Mouse (Mus musculus) intestine, postnatal 0 days (tissue): ENCODE measurements around the gene Miip. TPM values are rescaled to one million over a fixed set of nuclear protein-coding genes. Genes with fewer than 3 reads are reported as not detected.
"Not testable (repeated sequence)": the region's sequence is repeated elsewhere in the genome, so short reads cannot be mapped to it uniquely, and the experiment has no call there.

Source experiments
- ATAC-seq: fragments of 200-750 bp; cut with Nextera tagmentation; 2 replicates; pipeline ENCODE4 v1.8.0; 2017; ENCODE audit warnings: mild to moderate bottlenecking, moderate TSS enrichment, moderate library complexity
- H3K27ac ChIP-seq: fragments of 300-500 bp; sonication (generic); 2 replicates; pipeline ENCODE4 v1.5.1; 2014; ENCODE audit warnings: mild to moderate bottlenecking, low read depth, low read length, moderate library complexity
- H3K27me3 ChIP-seq: fragments of 300-500 bp; sonication (generic); replicated peaks from 2 replicates; pipeline ENCODE4 v1.6.1; 2014; ENCODE audit warnings: low read length, mixed read lengths; ENCODE audit not compliant: control insufficient read depth, insufficient read depth
- H3K36me3 ChIP-seq: fragments of 300-500 bp; sonication (generic); 2 replicates; pipeline ENCODE4 v1.6.1; 2014; ENCODE audit warnings: mild to moderate bottlenecking, moderate library complexity; ENCODE audit not compliant: control insufficient read depth, insufficient read depth
- H3K4me1 ChIP-seq: fragments of 300-500 bp; sonication (generic); replicated peaks from 2 replicates; pipeline ENCODE4 v1.6.1; 2014; ENCODE audit warnings: antibody characterized with exemption, low read length, mixed read lengths; ENCODE audit not compliant: control insufficient read depth, insufficient read depth
- H3K4me2 ChIP-seq: fragments of 300-500 bp; sonication (generic); replicated peaks from 2 replicates; pipeline ENCODE4 v1.6.1; 2014; ENCODE audit warnings: low read depth, mild to moderate bottlenecking, moderate library complexity
- H3K4me3 ChIP-seq: fragments of 300-500 bp; sonication (generic); 2 replicates; pipeline ENCODE4 v1.5.1; 2014; ENCODE audit warnings: low read depth, low read length
- H3K9ac ChIP-seq: fragments of 300-500 bp; sonication (generic); 2 replicates; pipeline ENCODE4 v1.6.1; 2014; ENCODE audit warnings: mild to moderate bottlenecking, low read depth, low read length
- H3K9me3 ChIP-seq: fragments of 300-500 bp; sonication (generic); 2 replicates; pipeline ENCODE4 v1.6.1; 2016; ENCODE audit warnings: mixed run types; ENCODE audit not compliant: control insufficient read depth
- CTCF ChIP-seq: sonication (generic); IDR thresholded peaks from 2 replicates; pipeline ENCODE4 v1.5.1; 2016; ENCODE audit warnings: low read depth, mild to moderate bottlenecking, control low read depth, antibody characterized with exemption, moderate library complexity
- WGBS: fragments of 180-500 bp; shearing (Covaris S2); extraction: QIAGEN DNeasy Blood & Tissue Kit; methylation state at CpG from one replicate; pipeline ENCODE4 v1.1.7; 2014; 5-methylcytosine and 5-hydroxymethylcytosine counted together
- polyA plus RNA-seq: library from polyadenylated mRNA; unstranded; fragments of >200 nt; fragmentation: Nextera tagmentation; extraction: Ambion mirVana; gene quantifications from 2 replicates; pipeline ENCODE4 v1.2.1, GENCODE M21; 2015

The Miip gene
- polyA plus RNA-seq, 1 experiment from 2014 or later: 13.3 TPM

DNA sequence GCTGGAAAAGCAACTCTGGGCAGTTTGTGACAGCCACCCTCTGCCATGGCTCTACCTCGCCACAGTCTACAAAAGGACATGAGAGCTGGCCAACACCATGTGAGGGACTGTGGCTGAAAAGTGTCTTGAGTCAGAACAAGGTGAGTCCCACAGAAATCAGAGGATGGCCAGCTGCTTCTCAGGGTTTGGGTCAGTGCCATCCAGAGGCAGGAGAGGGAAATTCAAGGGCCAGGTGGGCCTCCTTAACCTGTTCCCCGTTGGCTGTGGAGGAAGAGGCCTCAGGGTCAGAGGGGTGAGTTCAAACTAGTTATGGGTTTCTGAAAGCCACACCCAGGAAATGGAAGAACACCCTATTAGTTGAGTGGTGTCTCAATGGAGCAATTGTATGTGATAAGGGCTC is 10.8 kb upstream of the Miip start:
- H3K4me1 ChIP-seq: no peaks in the 10 kb centered on the region
- H3K9ac ChIP-seq: no peak overlapping the region
- no peak overlapping the region for H3K4me3 ChIP-seq
- H3K36me3 ChIP-seq: peaks cover 96% of the 10 kb centered on the region
- H3K27ac ChIP-seq: no peak overlapping the region; the same call in 1 of the 2 replicates
- ATAC-seq: no peak
- no peaks in the 10 kb centered on the region for H3K27me3 ChIP-seq
- no peak for TF ChIP-seq CTCF
- WGBS: 54% methylated on average over 2 of the region's 2 CpGs
- H3K9me3 ChIP-seq: no peaks in the 10 kb centered on the region
- H3K4me2 ChIP-seq: no peak overlapping the region

GRCm38 (mm10) chr4:147878537-147878936 is 9.9 kb upstream of the Miip start:
- Histone ChIP-seq H3K36me3 (peaks cover 97% of the 10 kb centered on the region), H3K27me3 (no peaks in the 10 kb centered on the region), H3K4me1 (no peaks in the 10 kb centered on the region), H3K9ac (no peak overlapping the region), H3K27ac (no peak overlapping the region), H3K4me3 (no peak overlapping the region), H3K9me3 (no peaks in the 10 kb centered on the region), H3K4me2 (no peak overlapping the region)
- ATAC-seq: no peak
- no peak for TF ChIP-seq CTCF
- 94% methylated on average over 9 of the region's 9 CpGs for WGBS

- H3K27ac ChIP-seq: no peak overlapping the region
- H3K4me3 ChIP-seq: no peak overlapping the region
- H3K4me2 ChIP-seq: no peak overlapping the region
- H3K9me3 ChIP-seq: no peaks in the 10 kb centered on the region
- WGBS: 83% methylated on average over 4 of the region's 4 CpGs
- peaks cover 84% of the 10 kb centered on the region for H3K36me3 ChIP-seq
- no peak for TF ChIP-seq CTCF
- no peaks in the 10 kb centered on the region for H3K4me1 ChIP-seq
- H3K27me3 ChIP-seq: no peaks in the 10 kb centered on the region
- no peak overlapping the region for H3K9ac ChIP-seq
- ATAC-seq: no peak
These were observed 7.4 kb upstream of the Miip start for GRCm38 (mm10) chr4:147875852-147876575.

- Histone ChIP-seq H3K27ac (0 out of 2 replicates have a peak overlapping the region, but pooled peaks have one; percentile 47), H3K9ac (peak overlapping the region; percentile 53), H3K4me3 (peak overlapping the region; percentile 77), H3K4me2 (peak overlapping the region; percentile 88), H3K27me3 (no peaks in the 10 kb centered on the region), H3K9me3 (no peaks in the 10 kb centered on the region), H3K4me1 (peaks cover 3% of the 10 kb centered on the region; the same call in 1 of the 2 replicates), H3K36me3 (peaks cover 30% of the 10 kb centered on the region)
- TF ChIP-seq CTCF: no peak
- WGBS: 10% methylated on average over 5 of the region's 5 CpGs
- ATAC-seq: no peak
These were observed 622 bp upstream of the Miip start for GRCm38 (mm10) chr4:147869238-147869637.

DNA sequence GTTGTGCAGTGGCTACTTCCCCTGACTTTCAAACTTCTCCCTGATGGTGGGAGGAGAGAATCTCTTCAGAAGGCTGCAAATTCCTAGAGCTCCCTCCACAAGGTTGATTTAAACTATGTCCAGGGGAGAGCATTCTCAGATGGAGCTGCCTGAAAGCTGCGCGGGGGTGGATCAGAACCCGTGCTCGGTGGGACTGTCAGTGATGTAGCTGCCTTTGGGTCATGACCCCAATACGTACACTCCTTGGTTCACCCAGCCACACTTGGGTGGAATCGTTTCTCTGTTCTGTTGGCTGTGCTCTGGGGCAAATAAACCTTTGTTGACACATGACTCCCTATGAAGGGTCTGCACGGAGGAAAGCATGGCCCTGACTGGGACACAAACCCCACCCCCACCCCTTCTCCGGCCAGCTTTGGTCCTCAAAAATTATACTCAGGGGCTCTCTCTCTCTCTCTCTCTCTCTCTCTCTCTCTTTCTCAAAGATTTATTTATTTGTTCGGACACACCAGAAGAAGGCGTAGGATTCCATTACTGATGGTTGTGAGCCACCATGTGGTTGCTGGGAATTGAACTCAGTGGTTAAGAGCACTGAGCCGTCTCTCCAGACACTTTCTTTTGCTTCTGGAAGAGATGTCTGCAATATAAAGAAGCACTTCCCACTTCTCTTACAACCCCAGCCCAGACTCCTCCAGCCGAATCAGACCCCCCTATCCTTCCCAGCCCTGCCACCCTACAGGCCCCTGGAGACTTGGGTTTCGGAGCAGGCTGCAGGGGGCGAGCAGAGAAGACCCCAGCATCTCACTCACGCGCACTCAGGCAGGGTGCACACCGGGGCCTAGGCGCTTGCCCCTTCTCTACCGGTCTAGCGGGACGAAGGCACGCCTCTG is 810 bp downstream of the Miip start:
- H3K27me3 ChIP-seq: no peaks in the 10 kb centered on the region
- WGBS: 4% methylated on average over 22 of the region's 22 CpGs
- peak overlapping the region; percentile 77 for H3K4me3 ChIP-seq
- H3K9me3 ChIP-seq: no peaks in the 10 kb centered on the region
- peak overlapping the region; percentile 88 for H3K4me2 ChIP-seq
- peaks cover 3% of the 10 kb centered on the region; the same call in 1 of the 2 replicates for H3K4me1 ChIP-seq
- peak overlapping the region; percentile 65; the same call in 1 of the 2 replicates for H3K27ac ChIP-seq
- H3K36me3 ChIP-seq: peaks cover 25% of the 10 kb centered on the region; the same call in 1 of the 2 replicates
- TF ChIP-seq CTCF: peak; percentile 37; the same call in 1 of the 2 replicates
- ATAC-seq: peak; percentile 7
- peak overlapping the region; percentile 57 for H3K9ac ChIP-seq

DNA sequence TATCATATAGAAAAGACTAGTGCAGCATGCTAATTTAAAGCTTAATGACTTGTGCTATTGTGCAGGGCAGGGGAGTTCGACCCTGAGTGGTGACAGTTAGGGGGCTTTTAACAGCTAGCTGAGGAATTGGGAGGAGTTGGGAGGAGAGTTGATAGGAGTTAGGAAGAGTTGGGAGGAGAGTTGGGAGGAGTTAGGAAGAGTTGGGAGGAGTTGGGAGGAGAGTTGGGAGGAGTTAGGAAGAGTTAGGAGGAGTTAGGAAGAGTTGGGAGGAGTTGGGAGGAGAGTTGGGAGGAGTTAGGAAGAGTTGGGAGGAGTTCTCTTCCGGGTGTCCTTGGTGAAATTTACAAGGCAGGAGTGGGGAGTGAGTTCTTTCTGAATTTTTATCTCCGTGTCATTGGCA is 1.8 kb downstream of the Miip start:
- H3K9ac ChIP-seq, H3K4me1 ChIP-seq, H3K4me2 ChIP-seq, H3K27ac ChIP-seq, H3K4me3 ChIP-seq, H3K9me3 ChIP-seq, ATAC-seq, H3K27me3 ChIP-seq: not testable (repeated sequence)
- WGBS: 33% methylated on average over 3 of the region's 3 CpGs
- peaks cover 29% of the 10 kb centered on the region for H3K36me3 ChIP-seq
